Mouse (Mus musculus) left cerebral cortex, postnatal 10 days (tissue): ENCODE measurements around the gene Slf1. TPM values are rescaled to one million over a fixed set of nuclear protein-coding genes. Genes with fewer than 3 reads are reported as not detected.

Experiments used
- DNase-seq, 2 experiments: peaks; one replicate each; pipeline ENCODE4 v3.0.0; 2021 to 2022; ENCODE audit warnings: low spot score in 2 of 2, mixed read lengths in 1 of 2; ENCODE audit errors: extremely low spot score in 1 of 2
- intact Hi-C: fragments of 180-260 bp; cut with DNase I; formaldehyde crosslinking; loops from one replicate; pipeline ENCODE4 v1.15.1; 2025
- total RNA-seq, 2 experiments: library from RNA; stranded (reverse); gene quantifications; 2 replicates each; pipeline ENCODE4 v1.2.3; 2021

The Slf1 gene
- total RNA-seq, 2 experiments from 2014 or later: 25.1 to 25.4 TPM

GRCm38 (mm10) chr13:77029594-77029993 is 105.7 kb downstream of the Slf1 start:
- DNase-seq: no peak
- intact Hi-C loops: no loop called here

GRCm38 (mm10) chr13:77018851-77019250 is 116.4 kb downstream of the Slf1 start:
- no peak for DNase-seq
- intact Hi-C loops: no loop called here

GRCm38 (mm10) chr13:77003684-77004083 is 131.6 kb downstream of the Slf1 start:
- intact Hi-C loops: no loop called here
- DNase-seq: no peak

- intact Hi-C loops: no loop called here
- DNase-seq: no peak
These were observed 132.6 kb downstream of the Slf1 start for GRCm38 (mm10) chr13:77002628-77003027.

Other genes with a start within 250 kb of the Slf1 start
- 10 to 100 TPM; 24.3 to 26.0 TPM for gene 2210408I21Rik, start 67 bp upstream of the Slf1 start, total RNA-seq